Mouse (Mus musculus): ENCODE results near the gene Clstn3.
"Not testable (repeated sequence)": the region's sequence is repeated elsewhere in the genome, so short reads cannot be mapped to it uniquely, and the experiment has no call there.

The Clstn3 gene

GRCm38 (mm10) chr6:124464305-124465271, at the start of gene Clstn3:
Gene Clstn3, minus strand, starts transcription at chr6:124464794.
- CTCF ChIA-PET = interaction anchor here (0.6 kb wide), 1 partner anchor 1838 kb away, joined by 5 read pairs; no protein-coding TSS in a partner anchor

DNA sequence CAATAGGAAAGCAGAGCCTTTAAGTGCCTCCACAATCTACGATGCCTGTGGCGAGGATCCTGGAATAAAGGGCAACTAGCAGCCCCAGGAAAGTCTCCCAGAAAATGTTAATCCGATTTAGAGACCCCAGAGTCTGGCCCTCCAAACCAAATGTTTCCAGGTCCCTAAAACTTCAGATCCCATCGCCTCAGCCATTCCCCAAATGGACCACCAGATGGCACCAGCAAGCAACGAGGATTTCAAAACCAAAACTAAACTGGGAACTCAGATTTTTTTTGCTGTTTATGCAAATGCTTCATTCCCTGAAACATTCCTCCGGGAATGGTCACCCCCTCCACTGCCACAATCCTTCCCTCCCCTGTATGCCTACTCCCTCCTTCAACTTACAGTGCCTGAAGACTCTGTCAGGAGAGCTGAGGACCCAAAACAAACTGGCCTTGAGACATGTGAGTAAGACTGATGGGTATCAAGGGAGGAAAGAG, 47.8 kb upstream of the Clstn3 start, which contains the start of gene C1ra:
Gene C1ra, plus strand, starts transcription at position 51 of the 482 bp plus-strand sequence.
- CTCF ChIA-PET = interaction anchor here (0.6 kb wide), 1 partner anchor 337 kb away, joined by 13 read pairs; no protein-coding TSS in a partner anchor

GRCm38 (mm10) chr6:124511936-124512335, 47.3 kb upstream of the Clstn3 start:
- CTCF ChIA-PET = interaction anchor here (0.6 kb wide), 2 partner anchors 250 to 338 kb away, joined by 6 to 13 read pairs; no protein-coding TSS in a partner anchor

- CTCF ChIA-PET = not testable (repeated sequence)
Observed at GRCm38 (mm10) chr6:124509192-124509591, 44.6 kb upstream of the Clstn3 start.

DNA sequence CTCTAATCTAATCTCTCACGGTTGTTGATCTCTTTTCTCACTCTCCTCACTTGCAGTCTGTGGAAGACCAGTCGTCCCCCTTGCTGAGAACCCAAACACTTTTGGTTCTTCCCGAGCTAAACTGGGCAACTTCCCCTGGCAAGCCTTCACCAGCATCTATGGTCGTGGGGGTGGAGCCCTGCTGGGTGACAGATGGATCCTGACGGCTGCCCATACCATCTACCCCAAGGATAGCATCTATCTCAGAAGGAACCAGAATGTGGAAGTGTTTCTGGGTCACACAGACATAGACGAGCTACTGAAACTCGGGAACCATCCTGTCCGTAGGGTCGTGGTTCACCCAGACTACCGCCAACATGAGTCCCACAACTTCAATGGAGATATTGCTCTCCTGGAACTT, 43.7 kb upstream of the Clstn3 start:
- CTCF ChIA-PET = no interaction called here

DNA sequence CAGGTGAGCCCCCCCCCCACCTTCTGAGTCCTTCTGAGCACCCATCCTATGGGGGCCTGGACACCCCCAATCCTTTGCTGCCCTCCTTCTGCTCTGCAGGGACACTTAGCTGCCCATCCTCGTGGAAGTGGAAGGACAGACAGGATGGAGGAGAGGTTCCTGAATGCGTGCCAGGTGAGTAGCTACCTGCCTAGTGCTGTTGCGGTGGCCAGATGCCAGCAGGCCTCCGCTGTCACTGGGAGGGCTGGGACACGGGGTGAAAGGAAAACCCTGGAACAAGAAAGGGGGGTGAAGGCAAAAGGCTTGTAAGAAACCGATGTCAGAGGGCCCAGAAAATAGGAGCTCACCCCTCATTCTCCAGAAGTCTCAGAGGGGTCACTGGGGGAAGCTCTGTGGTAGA, 42.4 kb upstream of the Clstn3 start:
- CTCF ChIA-PET = no interaction called here

DNA sequence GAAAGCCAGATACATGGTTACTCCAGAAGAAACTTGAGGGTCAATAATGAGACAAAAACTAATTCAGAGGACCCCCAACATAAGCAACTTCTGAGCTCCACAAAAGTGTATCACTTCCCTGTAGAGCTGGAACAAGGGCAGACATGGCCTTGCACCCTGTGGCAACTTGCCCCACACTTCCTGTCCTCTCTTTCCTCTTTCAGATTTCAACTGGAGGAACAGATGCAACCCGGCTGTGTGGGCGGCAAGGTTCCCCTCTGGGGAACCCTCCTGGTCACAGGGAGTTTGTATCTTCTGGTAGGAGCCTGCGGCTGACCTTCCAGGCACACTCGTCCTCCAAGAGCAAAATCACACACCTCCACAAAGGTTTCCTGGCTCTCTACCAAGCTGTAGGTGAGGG, 40.4 kb upstream of the Clstn3 start:
- CTCF ChIA-PET = no interaction called here

DNA sequence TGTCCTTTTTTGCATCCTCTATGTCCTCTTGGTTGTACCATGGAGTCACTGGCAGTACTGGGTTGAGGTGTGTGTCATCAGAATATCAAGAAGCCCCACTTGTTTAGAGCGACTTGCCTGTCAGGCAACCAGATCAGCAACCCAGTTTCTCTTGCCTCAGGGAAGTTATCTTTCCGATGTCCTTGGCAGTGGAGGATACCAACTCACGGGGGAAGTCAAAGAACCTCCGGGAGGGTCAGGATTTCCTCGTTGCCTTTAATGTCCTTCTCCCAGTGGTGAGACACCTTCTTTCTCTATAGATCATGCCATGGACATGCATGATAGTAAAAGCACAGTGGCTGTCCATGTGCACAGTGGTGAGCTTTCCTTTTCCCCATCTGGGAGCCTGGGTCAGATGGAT, 37.4 kb upstream of the Clstn3 start:
- CTCF ChIA-PET = no interaction called here

GRCm38 (mm10) chr6:124501473-124501872, 36.9 kb upstream of the Clstn3 start:
- CTCF ChIA-PET = no interaction called here

GRCm38 (mm10) chr6:124499914-124500566, 35.4 kb upstream of the Clstn3 start:
- CTCF ChIA-PET = no interaction called here

GRCm38 (mm10) chr6:124496054-124496453, 31.5 kb upstream of the Clstn3 start:
- CTCF ChIA-PET = no interaction called here

GRCm38 (mm10) chr6:124493886-124494285, 29.3 kb upstream of the Clstn3 start:
- CTCF ChIA-PET = no interaction called here

DNA sequence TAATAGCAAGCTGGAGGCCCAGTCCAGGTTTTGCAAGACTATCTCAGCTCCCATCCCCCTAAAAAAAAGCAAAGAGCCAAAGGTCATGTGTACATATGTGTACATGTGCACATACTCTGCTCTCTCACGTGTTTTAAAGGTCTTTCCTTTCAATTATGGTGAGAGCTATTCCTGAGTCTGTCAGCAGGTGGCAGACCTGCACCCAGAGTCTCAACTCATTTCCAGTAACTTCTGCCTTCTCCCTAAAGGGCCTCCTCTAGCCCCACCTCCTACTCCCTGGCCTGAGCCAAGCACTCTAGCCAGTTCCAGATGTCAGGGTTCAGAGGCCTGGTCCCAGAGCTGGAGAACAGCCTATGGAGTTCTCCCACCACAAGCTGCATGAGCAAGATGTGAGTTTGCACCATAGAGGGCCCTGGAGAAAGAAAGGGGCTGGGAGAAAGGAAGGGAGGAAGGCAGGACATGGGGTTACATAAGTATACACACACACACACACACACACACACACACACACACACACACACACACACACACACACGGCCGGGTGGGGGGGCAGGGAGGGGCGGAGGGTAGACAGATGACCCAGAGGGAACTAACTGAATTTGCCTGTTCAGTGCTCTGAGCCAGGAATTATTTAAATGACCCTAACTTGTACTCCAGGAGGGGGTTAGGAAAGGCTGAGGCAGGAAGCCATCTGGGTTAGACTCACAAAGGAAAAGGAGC, 28.4 kb upstream of the Clstn3 start, which contains the start of gene C1rl:
Gene C1rl, plus strand, starts transcription at position 272 of the 720 bp plus-strand sequence.
- CTCF ChIA-PET = no interaction called here

GRCm38 (mm10) chr6:124491427-124491826, 26.8 kb upstream of the Clstn3 start:
- CTCF ChIA-PET = interaction anchor here (0.7 kb wide), 1 partner anchor 19 kb away, joined by 3 read pairs; no protein-coding TSS in a partner anchor

DNA sequence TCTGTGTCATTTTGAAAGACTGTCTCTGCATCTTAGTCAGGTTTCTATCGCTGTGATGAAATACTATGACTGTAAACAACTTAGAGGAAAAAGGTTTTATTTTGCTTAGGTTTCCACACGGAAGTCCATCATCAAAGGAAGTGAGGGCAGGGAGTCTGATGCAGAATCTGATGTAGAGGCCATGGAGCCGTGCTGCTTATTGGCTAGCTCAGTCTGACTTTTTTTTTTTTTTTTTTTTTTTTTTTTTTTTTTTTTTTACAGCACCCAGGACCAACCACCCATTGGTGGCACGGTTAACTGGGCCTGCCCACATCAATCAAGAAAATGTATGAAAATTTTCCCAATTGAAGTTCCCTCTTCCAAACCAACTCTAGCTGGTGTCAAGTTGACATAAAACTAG, 24.4 kb upstream of the Clstn3 start:
- CTCF ChIA-PET = no interaction called here

DNA sequence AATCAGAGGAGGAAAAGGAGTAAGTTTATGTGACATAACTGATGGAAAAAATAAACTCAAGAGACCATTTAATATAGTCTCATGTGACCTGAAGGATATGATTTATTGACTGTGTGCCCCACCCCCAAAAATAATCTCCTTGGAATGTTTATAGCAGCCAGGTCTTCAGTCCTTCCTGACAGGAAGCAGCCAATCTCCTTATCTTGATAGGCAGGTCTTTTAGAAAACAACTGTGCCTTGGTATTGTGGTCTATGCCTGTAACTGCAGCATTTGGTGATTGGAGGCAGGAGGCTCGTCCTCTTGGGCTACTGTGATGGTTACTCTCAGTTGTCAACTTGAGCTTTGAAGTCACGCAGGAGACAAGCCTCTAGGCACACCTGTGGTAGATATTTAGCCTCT, 22.9 kb upstream of the Clstn3 start:
- CTCF ChIA-PET = no interaction called here

DNA sequence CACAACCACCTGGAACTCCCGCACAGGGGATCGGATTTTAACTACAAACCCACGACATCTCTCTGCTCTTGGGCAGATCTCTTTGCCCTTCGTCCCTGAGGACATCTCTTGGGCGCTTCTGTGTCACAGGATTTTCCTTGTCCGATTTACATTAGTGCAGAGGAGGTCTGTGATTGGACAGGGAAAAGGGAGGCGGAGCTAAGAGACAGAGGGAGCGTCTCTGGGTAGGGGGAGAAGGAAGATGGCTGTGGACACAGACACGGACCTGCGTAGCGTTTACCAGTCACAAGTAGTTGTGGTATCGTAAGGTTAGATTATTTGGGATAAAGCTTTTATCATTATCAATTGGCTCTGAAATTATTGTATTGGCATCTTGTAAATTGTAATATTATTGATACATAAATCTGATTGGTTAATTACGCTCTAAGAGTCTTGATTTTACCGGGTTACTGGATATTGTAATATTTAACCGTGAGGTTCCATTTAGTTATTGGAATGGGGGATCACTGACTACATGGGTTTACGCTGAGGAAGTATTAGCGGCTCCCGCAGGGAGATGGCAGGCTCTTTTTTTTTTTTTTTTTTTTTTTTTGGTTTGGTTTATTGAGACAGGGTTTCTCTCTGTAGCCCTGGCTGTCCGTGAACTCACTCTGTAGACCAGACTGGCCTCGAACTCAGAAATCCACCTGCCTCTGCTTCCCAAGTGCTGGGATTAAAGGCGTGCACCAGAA, 21.0 kb upstream of the Clstn3 start:
- CTCF ChIA-PET = no interaction called here

GRCm38 (mm10) chr6:124484851-124485250, 20.3 kb upstream of the Clstn3 start:
- CTCF ChIA-PET = no interaction called here

DNA sequence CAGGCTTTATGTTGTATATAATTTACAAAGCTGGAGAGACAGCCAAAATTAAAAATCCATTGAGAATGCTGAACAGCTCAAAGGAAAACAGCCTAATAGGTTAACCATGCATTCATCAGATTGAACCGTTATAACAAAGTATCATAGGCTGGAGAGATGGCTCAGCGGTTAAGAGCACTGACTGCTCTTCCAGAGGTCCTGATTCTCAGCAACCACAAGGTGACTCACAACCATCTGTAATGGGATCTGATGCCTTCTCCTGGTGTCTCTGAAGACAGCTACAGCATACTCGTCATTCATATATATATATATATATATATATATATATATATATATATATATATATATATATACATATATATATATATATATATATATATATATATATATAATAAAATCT, 19.2 kb upstream of the Clstn3 start:
- CTCF ChIA-PET = not testable (repeated sequence)

- CTCF ChIA-PET = interaction anchor here (0.7 kb wide), 1 partner anchor 16 kb away, joined by 3 read pairs; no protein-coding TSS in a partner anchor
Observed at GRCm38 (mm10) chr6:124481571-124481970, 17.0 kb upstream of the Clstn3 start.

GRCm38 (mm10) chr6:124480295-124480694, 15.7 kb upstream of the Clstn3 start:
- CTCF ChIA-PET = no interaction called here

All from spleen, embryonic (tissue).